Mouse (Mus musculus) heart, adult 2 months (tissue): ENCODE measurements around the gene Yipf7. TPM values are rescaled to one million over a fixed set of nuclear protein-coding genes. Genes with fewer than 3 reads are reported as not detected.
A peak's percentile ranks its signal among the peaks of the same experiment; 100 is the strongest.

Experiments
- DNase-seq, 2 experiments: peaks; one replicate each; pipeline ENCODE4 v3.0.0; 2021
- H3K27ac ChIP-seq: fragments of 200-600 bp; 2 replicates; pipeline ENCODE4 v1.8.1; 2022
- H3K27me3 ChIP-seq: fragments of 200-500 bp; 2 replicates; pipeline ENCODE4 v1.6.1; 2012; ENCODE audit warnings: mild to moderate bottlenecking, low read length, inconsistent platforms, mixed read lengths; ENCODE audit not compliant: control insufficient read depth, insufficient read depth
- H3K36me3 ChIP-seq: fragments of 200-500 bp; 2 replicates; pipeline ENCODE4 v1.6.1; 2012; ENCODE audit warnings: low read length, inconsistent platforms; ENCODE audit not compliant: control insufficient read depth, insufficient read depth
- H3K4me1 ChIP-seq: fragments of 200-500 bp; 2 replicates; pipeline ENCODE4 v1.6.1; 2011; ENCODE audit warnings: low read length; ENCODE audit not compliant: control insufficient read depth, insufficient read depth
- H3K4me3 ChIP-seq: fragments of 200-600 bp; 2 replicates; pipeline ENCODE4 v1.8.1; 2022
- H3K79me2 ChIP-seq: fragments of 200-500 bp; replicated peaks from 2 replicates; pipeline ENCODE4 v1.6.1; 2012; ENCODE audit warnings: mild to moderate bottlenecking, inconsistent platforms, low read length, moderate library complexity, mixed read lengths; ENCODE audit not compliant: control insufficient read depth, insufficient read depth
- H3K9ac ChIP-seq: fragments of 200-500 bp; 2 replicates; pipeline ENCODE4 v1.6.1; 2012; ENCODE audit warnings: low read depth, mild to moderate bottlenecking, control low read depth, inconsistent platforms, low read length, mixed read lengths
- CTCF ChIP-seq: fragments of 200-600 bp; IDR thresholded peaks from 2 replicates; pipeline ENCODE4 v1.8.1; 2022; ENCODE audit warnings: antibody characterized with exemption, mild to moderate bottlenecking, moderate library complexity
- EP300 ChIP-seq: fragments of 200-500 bp; IDR thresholded peaks from 2 replicates; pipeline ENCODE4 v1.6.1; 2011; ENCODE audit warnings: low read depth, low read length, control low read depth; ENCODE audit not compliant: insufficient read depth
- POLR2A ChIP-seq: fragments of 200-500 bp; IDR thresholded peaks from 2 replicates; pipeline ENCODE4 v1.6.1; 2011; ENCODE audit warnings: mild to moderate bottlenecking, low read depth, low read length, control low read depth; ENCODE audit not compliant: insufficient read depth
- WGBS: fragments of 180-500 bp; shearing (Covaris S2); methylation state at CpG from one replicate; pipeline ENCODE4 v1.1.7; 2018; 5-methylcytosine and 5-hydroxymethylcytosine counted together
- intact Hi-C: fragments of 180-260 bp; cut with DNase I; formaldehyde crosslinking; loops from one replicate; pipeline ENCODE4 v1.15.1; 2025
- long read RNA-seq: library from polyadenylated mRNA; stranded (forward); transcript quantifications from one replicate; pipeline ENCODE4 v2.0.0, GENCODE M21; 2021
- polyA plus RNA-seq: library from polyadenylated mRNA; depleted of rRNA; stranded (reverse); fragments of >200 nt; gene quantifications from 2 replicates; pipeline ENCODE4 v1.2.3, GENCODE M21; 2012; rRNA removed
- total RNA-seq, 2 experiments: library from RNA; stranded (reverse); gene quantifications; 2 replicates each; pipeline ENCODE4 v1.2.3; 2021

Gene Yipf7
- total RNA-seq (100 to 1,000 TPM; 164 to 193 TPM), polyA plus RNA-seq (211 and 385 TPM in 2 replicates)
- long read RNA-seq, transcript Yipf7-201 (6 exons, 1,219 nt), result major isoform, 139 of 152 reads
- long read RNA-seq, partial matches to known transcripts, result 5 of 152 reads
- long read RNA-seq, other reads (novel, unspliced or antisense), result 8 of 152 reads

DNA sequence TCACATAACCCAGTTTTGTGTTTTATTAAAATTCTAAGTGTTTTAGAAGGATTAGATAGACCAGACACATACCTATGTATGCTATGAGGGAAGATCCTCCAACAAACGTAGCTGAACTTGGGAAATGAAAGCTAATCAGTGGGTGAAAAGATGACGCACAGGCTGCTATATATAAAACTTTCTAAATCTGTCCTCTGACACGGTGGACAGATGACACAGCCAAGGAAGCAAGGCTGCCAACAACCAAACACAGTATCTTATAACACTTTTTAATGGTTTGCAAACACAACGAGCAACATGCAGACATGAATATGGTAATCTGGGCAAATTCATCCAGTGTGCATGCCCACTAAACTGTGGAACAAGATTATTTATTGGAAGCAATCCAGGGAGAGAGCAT is at the start of gene Yipf7:
Gene Yipf7 (minus strand): TSS at position 160 of the 400 bp plus-strand sequence.
- H3K4me1 ChIP-seq, result no peaks in the 10 kb centered on the region; the same call in 1 of the 2 replicates
- H3K79me2 ChIP-seq, result no peaks in the 10 kb centered on the region
- no peak within 1 kb of the TSS; the same call in 1 of the 2 replicates for H3K9ac ChIP-seq
- no peaks in the 10 kb centered on the region for H3K27me3 ChIP-seq
- peak; percentile 20 to 37 for DNase-seq
- H3K4me3 ChIP-seq, result peak within 1 kb of the TSS; percentile 47
- intact Hi-C loops, result no loop called here
- TF ChIP-seq POLR2A (peak; percentile 57; the same call in 1 of the 2 replicates), EP300 (no peak)
- WGBS, result 29% methylated on average over 4 of the region's 4 CpGs
- peak within 1 kb of the TSS; percentile 94 for H3K27ac ChIP-seq
- H3K36me3 ChIP-seq, result peaks cover 4% of the 10 kb centered on the region

DNA sequence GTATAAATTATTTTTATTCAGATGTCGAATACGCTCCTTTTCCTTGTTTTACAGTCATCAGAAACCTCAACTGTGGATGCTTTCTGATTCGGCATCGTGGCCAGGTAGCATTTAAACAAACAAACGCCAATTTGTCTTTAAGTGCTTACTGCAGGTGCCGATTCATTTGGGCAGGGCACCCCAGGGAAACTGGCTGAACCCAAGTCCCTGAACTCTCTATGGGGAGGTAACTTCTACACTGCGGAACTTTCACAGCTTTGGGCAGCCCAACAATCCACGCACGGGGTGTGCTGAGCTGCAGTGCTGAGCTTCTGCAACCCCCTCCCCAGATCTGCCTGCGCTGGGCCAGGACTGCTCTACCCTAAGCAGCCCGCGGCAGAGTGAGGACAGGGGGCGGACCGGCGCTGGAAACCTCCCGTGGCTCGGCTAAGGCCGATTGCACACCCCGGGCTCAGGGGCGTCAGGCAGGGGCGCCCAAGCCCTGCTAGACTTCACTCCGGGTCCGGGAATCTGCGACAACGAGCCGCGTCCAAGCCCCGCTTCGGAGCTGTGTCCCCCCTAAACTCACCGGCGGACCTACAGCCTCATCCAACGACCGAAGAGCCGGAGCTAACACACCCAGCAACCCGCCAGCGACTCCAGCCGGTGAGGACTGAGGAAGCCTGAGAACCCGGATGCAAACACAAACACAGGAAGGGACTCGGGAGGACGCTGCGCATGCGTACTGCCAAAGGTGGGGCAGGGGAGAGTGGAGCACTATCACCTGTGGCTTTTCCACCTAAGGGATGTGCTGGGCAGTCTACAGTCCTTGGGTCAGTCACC is 49.4 kb upstream of the Yipf7 start, which contains the start of gene Gnpda2:
Gene Gnpda2 (minus strand): TSS at position 701 of the 822 bp plus-strand sequence.
- 3% methylated on average over 42 of the region's 42 CpGs for WGBS
- H3K4me1 ChIP-seq, result peaks cover 3% of the 10 kb centered on the region; the same call in 1 of the 2 replicates
- peak within 1 kb of the TSS; percentile 76 for H3K4me3 ChIP-seq
- no peaks in the 10 kb centered on the region for H3K27me3 ChIP-seq
- DNase-seq, result peak; percentile 84 to 87
- no peaks in the 10 kb centered on the region for H3K79me2 ChIP-seq
- peak within 1 kb of the TSS; percentile 87 for H3K9ac ChIP-seq
- intact Hi-C loops, result loop anchor here (2.0 kb wide), 1 partner anchor 35 kb away; the partner anchor contains the start of gene Guf1
- peak within 1 kb of the TSS; percentile 79 for H3K27ac ChIP-seq
- H3K36me3 ChIP-seq, result peaks cover 5% of the 10 kb centered on the region; the same call in 1 of the 2 replicates
- TF ChIP-seq EP300 (0 out of 2 replicates have a peak, but pooled peaks have one; percentile 41), CTCF (peak; percentile 56), POLR2A (peak; percentile 89)

DNA sequence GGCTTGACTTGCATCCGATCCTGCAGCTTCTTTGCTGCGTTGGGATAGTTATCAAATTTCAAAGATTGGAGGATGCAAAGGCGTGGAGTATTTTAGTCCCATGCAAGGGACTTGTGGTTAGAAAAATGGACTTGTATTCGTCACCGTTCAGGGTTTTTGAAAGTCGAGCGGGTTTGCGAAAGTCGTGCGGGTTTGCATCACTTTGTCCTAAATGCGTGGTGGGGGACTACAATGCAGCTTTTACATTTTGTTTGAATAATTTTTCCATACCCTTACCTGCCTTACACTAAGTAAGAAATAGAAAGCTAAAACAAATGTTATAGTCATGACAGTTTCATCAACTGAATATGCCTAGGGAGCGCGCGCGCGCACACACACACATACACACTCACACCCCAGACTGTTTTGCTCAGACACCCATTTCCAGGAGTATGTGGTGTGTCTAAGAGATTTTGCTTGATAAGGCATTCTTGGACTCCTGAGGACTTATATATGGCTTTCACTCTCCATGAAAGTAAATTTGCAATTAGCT is 15.0 kb upstream of the Yipf7 start:
- Histone ChIP-seq H3K27ac (peak overlapping the region; percentile 94), H3K9ac (peak overlapping the region; percentile 94), H3K4me3 (peak overlapping the region; percentile 93), H3K27me3 (no peaks in the 10 kb centered on the region), H3K4me1 (no peaks in the 10 kb centered on the region; the same call in none of the 2 replicates), H3K79me2 (no peaks in the 10 kb centered on the region), H3K36me3 (peaks cover 7% of the 10 kb centered on the region)
- WGBS, result 10% methylated on average over 16 of the region's 16 CpGs
- intact Hi-C loops, result loop anchor here (2.0 kb wide), 1 partner anchor 33 kb away; no protein-coding TSS in a partner anchor
- no peak for DNase-seq
- TF ChIP-seq CTCF, result no peak
- no peak for TF ChIP-seq EP300
- no peak for TF ChIP-seq POLR2A

DNA sequence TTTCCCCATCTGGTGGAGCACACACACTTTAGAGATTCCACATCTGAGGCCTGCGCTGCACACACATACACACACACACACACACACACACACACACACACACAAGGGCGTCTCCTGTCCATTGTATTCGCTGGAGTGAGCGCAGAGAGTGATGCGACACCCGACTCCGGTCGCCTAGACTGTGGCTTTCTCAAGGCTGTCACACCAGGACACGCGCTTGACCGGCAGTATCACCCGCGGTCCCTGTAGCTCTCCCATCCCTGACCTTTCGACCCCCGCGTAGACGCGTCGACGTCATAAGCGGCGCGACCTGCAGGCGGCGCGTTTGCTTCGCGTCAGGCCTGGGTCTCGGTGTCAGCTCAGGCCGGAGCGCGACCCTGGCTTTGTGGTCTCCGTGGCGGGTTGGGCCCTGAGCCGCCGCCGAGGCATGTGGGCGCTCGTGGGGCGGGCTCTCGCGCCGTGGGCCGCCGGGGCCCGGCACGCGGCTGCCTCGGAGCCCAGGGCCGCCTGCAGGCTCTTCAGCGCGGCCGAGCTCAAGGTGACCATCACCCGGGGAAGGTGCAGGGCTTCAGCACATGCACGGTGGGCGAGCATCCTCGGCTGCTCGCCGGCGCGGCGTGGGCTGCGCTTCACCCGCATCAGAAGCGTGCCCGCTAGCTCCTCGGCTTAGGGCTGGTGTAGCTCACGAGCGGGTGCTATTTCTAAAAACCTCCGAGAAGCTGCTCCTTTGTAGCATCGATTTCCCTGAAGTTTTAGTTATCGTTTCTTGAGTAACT is 14.4 kb upstream of the Yipf7 start, which contains the start of gene Guf1:
Gene Guf1 (plus strand): TSS at position 296 of the 776 bp plus-strand sequence.
- Histone ChIP-seq H3K27ac (peak within 1 kb of the TSS; percentile 94), H3K79me2 (no peaks in the 10 kb centered on the region), H3K4me1 (no peaks in the 10 kb centered on the region; the same call in none of the 2 replicates), H3K4me3 (peak within 1 kb of the TSS; percentile 93), H3K27me3 (no peaks in the 10 kb centered on the region), H3K36me3 (peaks cover 7% of the 10 kb centered on the region), H3K9ac (peak within 1 kb of the TSS; percentile 94)
- DNase-seq, result peak; percentile 94 to 99
- under 1% methylated on average over 72 of the region's 72 CpGs for WGBS
- peak; percentile 89 for TF ChIP-seq POLR2A
- TF ChIP-seq EP300, result 0 out of 2 replicates have a peak, but pooled peaks have one; percentile 68
- peak; percentile 40 for TF ChIP-seq CTCF
- intact Hi-C loops, result loop anchor here (2.0 kb wide), 1 partner anchor 34 kb away; no protein-coding TSS in a partner anchor

DNA sequence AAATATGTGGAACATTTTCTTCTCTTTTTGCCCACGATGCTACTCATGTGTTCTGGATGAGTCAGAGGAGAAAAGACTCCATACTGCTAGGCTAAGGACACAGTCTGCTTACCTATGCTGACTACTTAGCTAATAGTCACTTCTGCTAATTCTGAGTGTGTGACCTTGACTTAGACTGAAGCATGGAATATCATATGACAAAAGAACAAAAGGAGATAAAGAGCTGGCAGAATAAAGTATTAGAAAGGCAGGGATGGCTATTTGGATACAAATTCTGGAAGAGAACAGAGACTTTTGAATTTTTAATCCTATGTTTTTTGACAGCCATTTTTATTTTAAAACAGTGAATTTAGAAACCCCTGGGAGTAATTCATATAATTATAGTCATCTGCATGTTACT is 768 bp downstream of the Yipf7 start:
- TF ChIP-seq EP300 (no peak), CTCF (no peak), POLR2A (no peak)
- Histone ChIP-seq H3K79me2 (no peaks in the 10 kb centered on the region), H3K9ac (no peak overlapping the region), H3K27me3 (no peaks in the 10 kb centered on the region), H3K36me3 (peaks cover 4% of the 10 kb centered on the region), H3K4me1 (no peaks in the 10 kb centered on the region; the same call in 1 of the 2 replicates), H3K27ac (peak overlapping the region; percentile 94), H3K4me3 (peak overlapping the region; percentile 47)
- intact Hi-C loops, result no loop called here
- 50% methylated on average over 1 of the region's 1 CpGs for WGBS
- no peak for DNase-seq
